Mouse (Mus musculus) T-helper 1 cell (primary cell): ENCODE data around the gene Zfyve27.

Experiments
- in situ Hi-C: fragments of 300-600 bp; cut with MboI, MseI; formaldehyde crosslinking; loops from one replicate; pipeline ENCODE4 v1.15.1; 2025; ENCODE audit warnings: high pct_unique_total_duplicates

The Zfyve27 gene

DNA sequence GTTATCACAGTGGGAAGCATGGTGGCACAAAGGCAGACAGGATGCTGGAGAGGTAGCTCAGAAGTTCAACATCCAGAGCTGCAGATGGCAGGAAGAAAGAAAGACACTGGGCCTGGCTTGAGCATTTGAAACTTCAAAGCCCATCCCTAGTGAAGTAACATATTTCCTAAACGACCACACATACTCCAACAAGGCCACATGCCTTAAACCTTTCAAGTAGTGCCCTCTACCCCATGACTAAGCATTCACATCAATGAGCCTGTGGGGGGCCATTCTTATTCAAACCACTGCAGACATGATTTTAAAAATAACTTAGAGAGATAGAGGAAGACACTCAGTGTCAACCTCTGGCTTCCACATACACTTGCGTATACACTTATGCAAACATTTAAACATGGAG, 21.0 kb upstream of the Zfyve27 start:
- in situ Hi-C loops = no loop called here

DNA sequence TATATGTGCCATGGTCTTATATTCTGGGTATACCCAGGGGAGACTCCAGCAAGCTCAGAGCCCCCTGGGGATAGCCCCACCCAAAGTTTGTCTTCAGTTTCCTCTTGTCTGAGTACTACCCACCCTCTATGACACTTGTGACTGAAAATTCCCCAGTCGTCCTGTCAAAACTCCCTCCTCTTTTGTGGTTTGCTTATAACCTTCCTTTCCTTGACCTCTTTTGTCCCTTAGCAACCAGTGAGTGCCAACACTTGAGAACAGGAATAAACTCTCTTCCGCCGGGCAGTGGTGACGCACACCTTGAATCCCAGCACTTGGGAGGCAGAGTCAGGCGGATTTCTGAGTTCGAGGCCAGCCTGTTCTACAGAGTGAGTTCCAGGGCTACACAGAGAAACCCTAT, 19.7 kb upstream of the Zfyve27 start:
- in situ Hi-C loops = no loop called here

DNA sequence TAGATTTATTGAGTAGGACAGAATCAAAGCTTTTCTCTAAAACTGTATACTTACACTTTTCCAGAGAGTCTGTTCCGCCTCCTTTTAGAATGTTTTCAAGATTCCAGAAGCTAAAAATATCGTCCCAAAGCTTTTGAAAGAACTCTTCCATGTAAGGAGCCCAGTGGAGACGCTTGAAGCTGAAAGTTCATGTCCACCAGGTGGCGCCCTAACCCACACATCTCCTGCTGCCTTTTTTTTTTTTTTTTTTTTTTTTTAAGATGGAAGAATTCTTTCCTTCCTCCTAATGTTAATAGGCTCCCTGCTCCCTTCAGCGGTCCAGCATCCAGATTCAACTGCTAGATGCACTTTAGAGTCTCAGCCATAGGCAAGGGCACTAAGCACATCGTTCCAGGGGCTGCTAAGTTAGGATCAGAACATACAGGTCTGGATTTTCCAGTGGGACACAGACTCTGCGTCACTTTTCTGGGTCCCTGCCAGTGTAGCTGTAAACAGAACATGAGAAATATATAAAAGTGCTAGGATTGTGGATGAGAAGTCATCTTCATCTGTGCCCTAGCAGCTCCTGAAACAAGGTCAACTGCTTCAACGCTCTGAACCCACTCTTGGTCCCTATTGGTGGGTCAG, 19.1 kb upstream of the Zfyve27 start:
- in situ Hi-C loops = loop anchor here (5.0 kb wide), 1 partner anchor 57 kb away; the partner anchor contains the start of gene Morn4

DNA sequence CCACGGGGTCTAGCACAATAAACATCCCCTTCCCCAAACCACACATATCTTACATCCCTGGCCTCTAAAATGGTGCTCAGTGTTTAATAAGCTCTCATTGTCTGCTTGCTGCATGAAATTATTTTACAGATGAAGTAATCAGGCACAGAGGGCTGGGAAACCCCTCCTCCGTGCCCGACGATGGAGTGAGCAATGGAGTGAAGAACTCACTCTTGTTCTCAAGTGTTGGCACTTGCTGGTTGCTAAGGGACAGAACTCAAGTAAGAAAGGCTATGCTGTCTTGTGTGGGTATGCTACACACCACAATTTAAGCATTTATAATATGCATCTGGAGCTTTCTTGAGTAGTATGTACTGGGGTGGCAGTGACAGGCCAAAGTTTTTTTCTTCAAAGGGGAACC, 18.5 kb upstream of the Zfyve27 start:
- in situ Hi-C loops = loop anchor here (5.0 kb wide), 1 partner anchor 58 kb away; the partner anchor contains the start of gene Morn4

DNA sequence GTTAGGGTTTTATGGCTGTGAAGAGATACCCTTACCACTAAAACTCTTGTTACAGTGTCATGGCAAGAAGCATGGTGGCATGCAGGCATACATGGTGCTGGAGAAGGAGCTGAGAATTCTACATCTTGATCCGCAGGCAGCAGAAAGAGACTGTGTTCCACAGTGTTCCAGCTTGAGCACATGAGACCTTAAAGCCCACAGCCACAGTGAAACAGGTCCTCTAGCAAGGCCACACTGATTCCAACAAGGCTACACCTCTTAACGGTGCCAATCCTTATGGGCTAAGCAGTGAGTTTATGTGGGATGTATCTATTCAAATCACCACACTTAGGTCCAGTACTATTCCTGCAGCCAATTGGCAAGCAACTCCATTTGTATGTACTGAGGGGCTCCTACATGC, 18.0 kb upstream of the Zfyve27 start:
- in situ Hi-C loops = loop anchor here (5.0 kb wide), 1 partner anchor 58 kb away; the partner anchor contains the start of gene Morn4

DNA sequence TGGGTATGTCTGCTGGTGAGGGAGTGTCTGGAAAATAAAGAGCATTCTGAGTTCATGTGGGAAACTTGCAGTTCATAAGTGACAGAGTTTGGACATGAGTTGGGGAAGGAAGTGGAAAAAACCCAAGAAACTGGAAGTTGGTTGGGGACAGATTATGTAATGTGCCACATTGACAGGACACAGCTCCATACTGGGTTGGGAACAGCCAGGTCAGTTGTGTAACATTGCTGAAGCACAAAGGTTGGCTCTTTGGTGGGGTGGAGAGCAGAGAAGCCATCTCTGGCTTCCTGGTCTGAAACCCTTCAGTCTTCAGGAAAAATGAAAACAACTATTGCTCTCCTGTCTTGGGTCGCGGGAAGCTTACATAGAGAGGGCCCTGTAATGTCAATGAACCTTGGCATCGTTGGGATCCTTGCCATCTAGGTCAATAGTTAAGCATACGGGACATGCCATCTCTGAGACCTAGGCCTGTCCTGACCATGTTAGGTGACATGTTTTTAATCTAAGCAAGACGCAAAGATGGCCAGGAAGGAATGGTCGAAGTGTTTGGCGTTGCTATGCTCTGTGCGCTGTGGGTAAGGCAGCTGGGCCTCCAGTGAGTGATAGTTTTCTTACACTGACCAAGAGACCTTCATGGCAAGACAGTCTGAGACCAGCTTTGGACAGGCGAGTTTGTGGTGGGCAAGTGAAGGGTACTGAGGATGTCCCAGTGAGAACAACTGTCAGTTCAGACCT, 17.3 kb upstream of the Zfyve27 start:
- in situ Hi-C loops = loop anchor here (5.0 kb wide), 1 partner anchor 59 kb away; the partner anchor contains the start of gene Morn4

DNA sequence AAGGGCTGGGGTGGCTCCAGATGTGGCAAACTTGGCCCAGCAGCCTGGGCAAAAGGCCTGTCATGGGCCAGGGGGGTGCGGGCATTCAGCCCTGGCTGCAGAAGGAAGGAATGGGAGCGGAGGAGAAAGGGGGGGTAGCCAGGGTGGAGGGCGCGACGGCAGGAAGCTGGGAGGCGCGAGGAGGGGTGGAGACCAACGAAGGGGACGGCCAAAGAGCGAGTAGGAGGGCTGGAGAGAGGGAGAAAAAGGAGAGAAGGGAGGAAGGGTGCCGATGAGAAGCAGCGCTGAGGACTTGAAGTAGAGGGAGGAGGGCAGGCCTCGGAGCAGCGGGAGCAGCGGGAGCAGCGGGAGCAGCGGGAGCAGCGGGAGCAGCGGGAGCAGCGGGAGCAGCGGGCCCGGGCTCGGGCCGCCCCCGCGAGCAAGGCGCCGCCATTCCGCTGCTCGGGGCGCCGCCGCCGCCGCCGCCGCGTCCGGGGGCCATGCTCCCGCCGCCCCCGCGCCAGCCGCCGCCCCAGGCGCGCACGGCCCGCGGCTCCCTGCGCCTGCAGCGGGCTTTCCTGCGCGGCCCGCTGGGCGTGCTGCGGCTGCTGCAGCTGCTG, 16.5 kb upstream of the Zfyve27 start, which contains the start of gene Marveld1:
Marveld1 (plus strand) TSS at position 231 of the 599 bp plus-strand sequence.
- in situ Hi-C loops = loop anchor here (5.0 kb wide), 1 partner anchor 60 kb away; the partner anchor contains the start of gene Morn4

DNA sequence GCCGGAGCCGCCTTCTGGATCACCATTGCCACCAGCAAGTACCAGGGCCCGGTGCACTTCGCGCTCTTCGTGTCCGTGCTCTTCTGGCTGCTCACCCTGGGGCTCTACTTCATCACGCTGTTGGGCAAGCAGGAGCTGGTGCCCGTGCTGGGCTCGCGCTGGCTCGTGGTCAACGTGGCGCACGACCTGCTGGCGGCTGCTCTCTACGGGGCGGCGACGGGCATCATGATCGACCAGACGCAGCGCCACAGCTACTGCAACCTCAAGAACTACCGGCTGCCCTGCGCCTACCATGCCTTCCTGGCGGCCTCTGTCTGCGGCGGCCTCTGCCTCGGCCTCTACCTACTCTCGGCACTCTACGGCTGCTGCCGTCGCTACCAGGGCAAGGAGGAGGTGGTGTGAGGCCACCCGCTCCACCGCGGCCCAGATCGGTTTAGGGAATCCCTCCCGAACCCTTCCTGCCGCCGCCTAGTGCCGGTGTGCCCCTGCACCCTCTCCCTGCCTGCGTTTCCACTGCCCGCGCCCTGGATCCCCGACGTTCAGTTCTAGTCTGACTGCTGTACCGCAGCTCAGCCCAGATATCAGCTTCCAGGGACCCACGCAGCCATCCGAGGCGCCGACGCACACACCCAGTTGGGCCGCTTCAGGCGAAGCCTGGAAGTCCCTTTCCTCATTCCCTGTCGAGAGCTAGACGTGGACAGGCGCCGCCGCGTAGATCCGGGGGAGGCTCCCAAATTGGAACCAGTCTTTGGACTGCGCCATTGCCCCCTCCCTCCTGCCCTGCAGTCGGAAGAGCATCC, 15.8 kb upstream of the Zfyve27 start:
- in situ Hi-C loops = loop anchor here (5.0 kb wide), 1 partner anchor 61 kb away; the partner anchor contains the start of gene Morn4

DNA sequence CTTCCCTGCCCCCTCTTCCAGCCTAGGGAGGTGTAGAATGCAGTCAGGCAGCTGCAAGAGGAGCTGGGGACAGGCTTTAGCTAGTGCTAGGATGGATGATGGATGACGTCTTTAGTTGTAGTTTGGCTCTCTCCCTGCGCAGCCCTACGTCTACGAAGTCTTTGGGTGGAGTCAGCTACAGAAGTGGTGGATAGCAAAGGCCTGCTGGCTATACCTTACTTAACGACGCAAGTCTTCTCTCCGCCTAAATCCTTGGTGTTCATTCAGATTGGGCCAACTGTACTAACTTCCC, 15.2 kb upstream of the Zfyve27 start:
- in situ Hi-C loops = loop anchor here (5.0 kb wide), 1 partner anchor 61 kb away; the partner anchor contains the start of gene Morn4

DNA sequence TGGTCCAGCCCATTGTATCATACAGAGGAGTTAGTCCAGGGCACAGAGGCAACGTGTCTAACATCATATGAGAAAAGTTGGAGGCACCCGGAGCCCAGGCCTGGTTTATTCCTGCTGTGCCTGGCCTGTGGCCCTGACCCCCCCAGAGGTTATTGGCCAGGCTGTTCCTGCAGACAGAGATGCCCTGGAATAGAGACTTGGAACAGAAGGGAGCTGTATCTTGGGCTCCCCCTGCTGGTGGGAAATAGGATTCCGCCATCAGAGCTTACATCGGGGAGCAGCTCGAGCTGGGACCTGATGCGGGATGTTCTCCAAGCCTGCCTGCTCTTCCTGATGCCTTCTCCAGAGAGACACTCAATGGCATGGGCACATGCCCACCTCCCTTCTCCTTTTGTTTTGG, 11.8 kb upstream of the Zfyve27 start:
- in situ Hi-C loops = loop anchor here (5.0 kb wide), 1 partner anchor 120 kb away; no protein-coding TSS in a partner anchor

DNA sequence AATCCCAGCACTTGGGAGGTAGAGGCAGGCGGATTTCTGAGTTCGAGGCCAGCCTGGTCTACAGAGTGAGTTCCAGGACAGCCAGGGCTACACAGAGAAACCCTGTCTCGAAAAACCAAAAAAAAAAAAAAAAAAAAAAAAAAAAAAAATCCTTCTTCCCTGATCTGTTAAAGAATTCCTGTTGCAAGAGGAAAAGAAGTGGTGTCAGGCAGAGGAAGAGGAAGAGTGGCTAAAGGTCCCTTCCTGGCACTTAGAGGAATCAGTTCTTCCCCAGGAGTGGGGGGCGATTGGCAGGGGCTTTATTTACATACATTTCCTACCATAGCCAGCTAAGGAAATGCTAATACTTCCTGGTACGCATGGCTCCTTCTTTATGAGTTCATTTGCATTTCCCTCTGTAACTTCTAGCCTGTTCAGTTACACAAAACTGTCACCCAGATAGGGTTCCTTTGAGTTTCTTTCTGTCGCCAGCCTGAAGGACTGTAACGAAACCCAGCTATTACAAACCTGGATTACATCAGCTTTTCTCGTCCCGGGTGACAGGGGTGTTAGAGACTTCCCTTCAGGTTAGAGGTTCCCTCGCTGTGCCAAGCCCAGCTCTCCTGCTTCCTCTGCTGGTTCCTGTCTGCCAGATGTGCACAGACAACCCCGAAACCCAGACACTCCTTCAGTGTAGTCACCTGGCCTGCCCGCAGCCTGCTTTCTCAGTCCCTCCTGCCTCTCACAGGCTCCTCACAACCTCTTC, 6.1 kb upstream of the Zfyve27 start:
- in situ Hi-C loops = no loop called here

DNA sequence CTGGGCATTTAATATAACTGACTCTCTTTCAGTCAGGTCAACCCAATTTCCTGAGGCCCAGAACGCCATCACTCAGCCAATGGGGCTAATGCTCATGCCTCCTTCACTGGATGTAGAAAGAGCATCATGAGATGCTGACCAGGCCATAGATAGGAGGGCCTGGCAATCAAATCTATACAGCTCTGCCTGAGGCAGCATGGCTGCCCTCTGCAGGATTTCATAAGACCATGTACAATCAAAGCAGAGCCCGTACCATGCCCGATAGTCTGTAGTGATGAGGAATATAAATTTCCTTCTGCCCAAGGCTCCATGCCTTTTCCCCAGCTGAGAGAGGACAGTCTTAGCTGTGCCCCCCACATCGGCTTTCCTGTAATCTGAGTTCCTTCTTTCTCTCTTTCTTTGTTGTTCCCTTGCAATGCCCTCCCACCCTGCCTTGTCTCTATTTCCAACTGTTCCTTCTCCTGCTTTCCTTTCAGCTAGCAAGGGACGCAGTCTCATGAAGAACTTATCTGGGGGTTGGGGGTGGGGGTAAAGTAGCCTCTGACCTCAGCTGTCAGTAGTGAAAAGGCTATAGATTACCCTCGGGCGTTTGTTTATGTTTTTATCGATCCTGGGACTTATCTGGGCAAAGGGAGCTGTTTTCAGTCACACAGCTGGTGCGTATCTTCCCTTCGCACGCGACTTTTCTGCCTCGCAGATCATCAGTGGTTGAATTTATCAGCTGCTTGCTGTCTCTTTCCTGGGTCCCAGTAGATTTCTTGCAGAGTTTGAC, 5.3 kb upstream of the Zfyve27 start:
- in situ Hi-C loops = no loop called here

DNA sequence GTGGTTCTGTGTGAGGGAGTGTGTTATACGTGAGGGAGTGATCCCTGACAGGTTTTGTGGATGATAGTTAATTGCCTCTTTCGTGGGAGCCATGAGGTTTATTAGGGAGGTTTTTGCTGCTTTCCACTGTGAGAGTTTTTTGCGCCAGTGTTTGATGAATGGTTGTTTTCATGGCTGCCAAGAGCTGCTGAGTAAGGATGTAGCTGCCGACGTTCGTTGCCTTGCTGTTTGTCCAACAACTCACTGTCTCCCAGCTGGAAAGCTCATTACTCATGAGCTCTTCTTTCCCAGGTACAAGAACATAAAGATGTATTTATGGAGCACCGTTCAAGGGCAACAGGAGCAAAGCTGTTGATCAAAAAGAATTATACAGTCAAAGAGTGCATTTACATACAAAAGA, 437 bp downstream of the Zfyve27 start:
- in situ Hi-C loops = no loop called here

DNA sequence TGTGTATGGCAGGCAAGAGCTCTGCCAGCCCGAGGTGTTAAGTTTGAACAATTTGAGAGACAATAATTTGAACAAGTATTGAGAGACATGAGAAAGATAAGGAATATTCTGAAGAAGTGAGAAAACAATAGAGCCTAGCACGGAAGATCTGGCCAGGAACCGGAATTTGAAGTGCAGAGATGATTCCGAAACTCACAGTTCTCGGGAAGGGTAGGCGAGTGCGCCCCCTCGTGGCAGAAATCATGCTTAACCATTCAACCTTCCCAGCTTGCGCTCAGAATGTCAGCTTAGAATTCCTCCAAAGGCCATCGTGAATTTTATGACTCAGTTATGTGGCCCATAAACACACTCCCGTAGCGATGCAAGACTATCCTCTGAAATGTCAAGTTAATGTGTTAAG, 2.4 kb downstream of the Zfyve27 start:
- in situ Hi-C loops = no loop called here

DNA sequence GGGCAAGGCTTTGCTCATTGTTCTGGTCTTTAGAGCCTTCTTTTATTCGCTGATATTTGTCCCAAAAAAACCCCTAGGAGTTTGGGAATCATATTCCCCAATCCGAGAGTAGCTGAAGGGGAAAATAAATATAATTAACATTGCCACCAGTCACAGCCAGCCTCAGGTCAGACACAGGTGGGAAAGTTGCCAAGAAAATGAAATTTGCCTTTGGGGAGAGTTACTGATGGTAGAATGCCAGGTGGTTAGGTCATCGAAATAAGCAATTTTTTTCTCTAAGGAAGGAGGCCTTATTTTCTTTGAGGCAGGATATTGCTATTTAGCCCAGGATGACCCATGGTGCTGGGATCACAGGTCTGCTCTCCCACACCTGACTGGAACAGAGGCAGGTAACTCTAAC, 3.0 kb downstream of the Zfyve27 start:
- in situ Hi-C loops = no loop called here

DNA sequence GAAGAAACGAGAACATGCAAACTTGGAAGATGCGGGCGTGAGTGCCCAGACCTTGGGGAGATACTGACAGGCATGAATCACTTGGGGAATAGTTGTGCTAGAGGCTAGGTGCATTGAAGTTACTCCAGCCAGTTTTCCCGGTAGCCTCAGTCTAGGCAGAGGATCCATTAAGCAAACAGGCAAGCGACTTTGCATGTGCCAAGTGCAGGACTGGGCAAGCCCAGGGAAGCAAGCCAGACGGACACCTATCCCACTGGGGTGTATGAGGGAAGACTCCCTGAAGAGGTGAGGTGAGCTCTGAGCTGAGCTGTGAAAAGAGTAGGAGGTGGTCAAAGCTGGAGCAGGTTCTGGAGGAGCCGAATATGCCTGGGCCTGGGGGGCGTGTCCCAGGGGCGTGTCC, 3.7 kb downstream of the Zfyve27 start:
- in situ Hi-C loops = no loop called here

DNA sequence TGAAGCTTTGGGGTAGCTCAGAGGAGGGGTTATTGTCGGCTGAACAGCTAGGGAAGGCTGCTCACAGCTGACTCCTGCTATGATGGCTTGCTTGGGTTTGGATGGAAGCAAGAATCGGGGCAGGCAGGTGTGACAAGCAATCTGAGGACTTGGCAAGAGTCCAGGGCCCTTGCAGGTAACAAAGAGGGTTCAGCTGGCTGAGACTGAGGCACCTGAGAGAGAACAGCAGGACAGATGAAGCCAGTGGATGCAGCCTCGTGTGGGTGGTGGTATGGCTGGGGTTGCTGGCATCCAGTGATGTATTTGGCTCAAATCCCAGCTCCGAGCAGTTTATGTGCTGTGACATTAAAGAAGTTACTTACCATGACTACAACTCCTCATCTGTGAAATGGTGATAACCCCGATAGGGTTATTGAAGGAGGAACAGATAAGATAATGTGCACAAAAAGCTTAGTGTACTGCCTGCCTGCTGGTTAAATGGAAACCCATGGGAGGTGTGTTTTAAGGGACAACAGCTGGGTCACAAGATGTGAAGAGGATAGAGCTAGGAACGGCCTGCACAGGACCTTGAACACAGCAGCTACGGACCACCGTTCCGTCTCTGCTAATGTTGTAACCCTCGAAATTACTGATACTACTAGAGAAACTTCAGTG, 5.7 kb downstream of the Zfyve27 start:
- in situ Hi-C loops = no loop called here

DNA sequence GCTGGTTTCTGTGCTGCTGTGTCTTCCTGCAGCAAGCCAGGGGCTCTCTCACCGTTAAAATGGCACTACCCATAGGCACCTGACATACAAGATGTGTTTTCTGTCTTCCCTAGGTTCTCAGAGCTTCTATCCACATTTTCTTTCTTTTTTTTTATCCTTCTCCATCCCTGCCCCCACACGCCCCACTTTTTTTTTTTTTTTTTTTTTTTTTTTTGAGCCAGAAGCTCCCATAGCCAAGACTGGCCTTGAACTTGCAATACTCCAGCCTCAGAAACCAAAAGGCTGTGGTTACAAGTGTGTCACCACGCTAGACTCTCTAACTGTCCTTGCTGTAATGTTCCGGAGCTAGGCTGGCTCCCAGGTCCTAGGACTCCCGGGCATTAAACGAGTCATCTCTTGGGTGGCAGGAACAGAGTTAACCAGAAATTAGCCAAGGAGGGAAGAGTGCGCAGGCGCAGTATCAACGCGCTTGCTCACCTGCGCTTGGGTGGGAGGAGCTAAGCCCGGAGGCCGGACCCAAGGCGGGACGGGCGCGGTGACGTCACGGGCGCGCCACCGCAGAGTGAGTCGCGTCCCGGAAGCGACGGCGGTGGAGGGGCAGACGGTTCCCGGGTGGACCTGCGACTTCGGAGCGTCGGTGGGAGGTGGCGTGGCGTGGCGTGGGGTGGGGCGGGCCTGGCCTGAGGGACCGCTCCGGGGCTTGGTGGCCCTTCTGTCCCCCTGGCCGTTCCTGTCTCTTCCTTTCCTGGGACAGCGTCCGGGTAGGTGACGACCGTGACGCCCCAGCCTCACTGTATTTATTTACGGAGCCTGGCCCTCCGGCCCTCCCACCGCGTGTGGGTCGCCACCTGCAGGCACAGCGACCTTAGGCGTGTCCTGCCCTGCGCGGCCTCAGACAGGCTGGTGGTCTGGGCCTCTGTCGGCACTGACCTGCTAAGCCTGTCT, 6.5 kb downstream of the Zfyve27 start:
- in situ Hi-C loops = no loop called here

DNA sequence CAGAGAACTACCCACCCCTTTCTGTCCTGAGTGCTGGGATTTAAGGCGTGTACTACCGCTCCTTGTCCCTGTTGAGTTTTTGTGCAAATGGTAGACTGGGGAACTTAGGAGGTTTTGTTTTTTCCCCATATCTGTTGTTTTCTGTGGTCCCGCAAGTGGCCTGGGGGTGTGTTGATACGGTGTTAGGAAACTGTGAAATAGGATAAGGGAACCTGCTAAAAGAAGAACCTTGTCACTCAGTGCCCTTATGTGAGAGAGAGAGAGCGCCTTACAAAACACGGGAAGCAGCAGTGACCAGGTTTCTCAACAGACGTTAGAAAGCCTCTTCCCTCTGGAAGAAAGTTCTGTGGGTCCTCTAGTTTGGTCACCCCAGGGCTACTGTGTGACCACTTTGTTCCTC, 13.1 kb downstream of the Zfyve27 start:
- in situ Hi-C loops = no loop called here
